Mouse (Mus musculus) limb, embryonic 10.5 days (tissue): ENCODE measurements at regions not wholly inside any gene's neighbourhood (a gene's known extent, or its start where the extent isn't known, plus 50 kb on each side); places are given as distances from the start of the nearest gene placed in this dataset.

Experiments used
- DNase-seq: peaks from one replicate; pipeline ENCODE4 v3.0.0-alpha.2; 2017; ENCODE audit warnings: low spot score
- H3K27ac ChIP-seq: fragments of 300-500 bp; sonication (generic); 2 replicates; pipeline ENCODE4 v1.5.1; 2016; ENCODE audit warnings: mild to moderate bottlenecking
- H3K27me3 ChIP-seq: fragments of 300-500 bp; sonication (generic); 2 replicates; pipeline ENCODE4 v1.6.1; 2016; ENCODE audit warnings: low read depth, mild to moderate bottlenecking; ENCODE audit not compliant: poor library complexity, severe bottlenecking
- H3K36me3 ChIP-seq: fragments of 300-500 bp; sonication (generic); 2 replicates; pipeline ENCODE4 v1.6.1; 2016; ENCODE audit warnings: mild to moderate bottlenecking, moderate library complexity
- H3K4me1 ChIP-seq: fragments of 300-500 bp; sonication (generic); 2 replicates; pipeline ENCODE4 v1.6.1; 2016
- H3K4me3 ChIP-seq: fragments of 300-500 bp; sonication (generic); 2 replicates; pipeline ENCODE4 v1.5.1; 2016; ENCODE audit warnings: mild to moderate bottlenecking, moderate library complexity
- H3K9me3 ChIP-seq: fragments of 300-500 bp; sonication (generic); replicated peaks from 2 replicates; pipeline ENCODE4 v1.6.1; 2016; ENCODE audit warnings: mild to moderate bottlenecking
- WGBS: fragments of 180-500 bp; shearing (Covaris S2); methylation state at CpG from one replicate; pipeline ENCODE4 v1.1.7; 2016; 5-methylcytosine and 5-hydroxymethylcytosine counted together

GRCm38 (mm10) chr5:106139109-106139508, 262.7 kb downstream of the Zfp326 start:
- Histone ChIP-seq H3K4me3 (no peak overlapping the region), H3K36me3 (no peaks in the 10 kb centered on the region), H3K27ac (no peak overlapping the region), H3K4me1 (no peaks in the 10 kb centered on the region; the same call in 1 of the 2 replicates), H3K27me3 (no peaks in the 10 kb centered on the region), H3K9me3 (no peaks in the 10 kb centered on the region)
- DNase-seq, result no peak

- H3K9me3 ChIP-seq, result no peaks in the 10 kb centered on the region
- peaks cover 19% of the 10 kb centered on the region for H3K4me1 ChIP-seq
- H3K27ac ChIP-seq, result no peak overlapping the region
- 56% methylated on average over 3 of the region's 3 CpGs for WGBS
- H3K36me3 ChIP-seq, result no peaks in the 10 kb centered on the region
- DNase-seq, result no peak
- peaks cover 6% of the 10 kb centered on the region for H3K27me3 ChIP-seq
- no peak overlapping the region for H3K4me3 ChIP-seq
Measured at GRCm38 (mm10) chr5:106122928-106123327, 246.6 kb downstream of the Zfp326 start.

- Histone ChIP-seq H3K36me3 (no peaks in the 10 kb centered on the region), H3K27me3 (peaks cover 6% of the 10 kb centered on the region), H3K4me1 (peaks cover 31% of the 10 kb centered on the region), H3K27ac (no peak overlapping the region), H3K9me3 (no peaks in the 10 kb centered on the region), H3K4me3 (no peak overlapping the region)
- no peak for DNase-seq
- WGBS, result 39% methylated on average over 1 of the region's 1 CpGs
Measured at GRCm38 (mm10) chr5:106119584-106119983, 243.2 kb downstream of the Zfp326 start.

GRCm38 (mm10) chr5:106113186-106113585, 236.8 kb downstream of the Zfp326 start:
- H3K9me3 ChIP-seq, result no peaks in the 10 kb centered on the region
- no peak for DNase-seq

GRCm38 (mm10) chr5:106108474-106108971, 232.2 kb downstream of the Zfp326 start:
- H3K9me3 ChIP-seq, result no peaks in the 10 kb centered on the region
- WGBS, result 86% methylated on average over 8 of the region's 8 CpGs
- H3K4me3 ChIP-seq, result no peak overlapping the region
- H3K27me3 ChIP-seq, result no peaks in the 10 kb centered on the region
- no peak overlapping the region for H3K27ac ChIP-seq
- no peak for DNase-seq
- H3K36me3 ChIP-seq, result no peaks in the 10 kb centered on the region
- H3K4me1 ChIP-seq, result no peaks in the 10 kb centered on the region

More at GRCm38 (mm10) chr5:106113186-106113585, 236.8 kb downstream of the Zfp326 start:
- Histone ChIP-seq H3K27me3 (no peaks in the 10 kb centered on the region), H3K4me3 (no peak overlapping the region), H3K36me3 (no peaks in the 10 kb centered on the region), H3K27ac (no peak overlapping the region), H3K4me1 (peaks cover 14% of the 10 kb centered on the region)
- 83% methylated on average over 3 of the region's 3 CpGs for WGBS

- no peaks in the 10 kb centered on the region for H3K27me3 ChIP-seq
- peaks cover 9% of the 10 kb centered on the region for H3K4me1 ChIP-seq
- no peak for DNase-seq
- H3K9me3 ChIP-seq, result no peaks in the 10 kb centered on the region
- WGBS, result 88% methylated on average over 4 of the region's 4 CpGs
- H3K4me3 ChIP-seq, result no peak overlapping the region
- H3K36me3 ChIP-seq, result no peaks in the 10 kb centered on the region
- no peak overlapping the region for H3K27ac ChIP-seq
Measured at GRCm38 (mm10) chr5:106102255-106102654, 225.9 kb downstream of the Zfp326 start.

- Histone ChIP-seq H3K36me3 (no peaks in the 10 kb centered on the region), H3K27ac (no peak overlapping the region), H3K27me3 (no peaks in the 10 kb centered on the region), H3K4me3 (no peak overlapping the region), H3K9me3 (no peaks in the 10 kb centered on the region), H3K4me1 (peaks cover 9% of the 10 kb centered on the region)
- no peak for DNase-seq
- 88% methylated on average over 8 of the region's 8 CpGs for WGBS
Measured at GRCm38 (mm10) chr5:106098887-106099286, 222.5 kb downstream of the Zfp326 start.

- DNase-seq, result no peak
- no peaks in the 10 kb centered on the region for H3K4me1 ChIP-seq
- H3K36me3 ChIP-seq, result no peaks in the 10 kb centered on the region
- H3K4me3 ChIP-seq, result no peak overlapping the region
- WGBS, result 80% methylated on average over 7 of the region's 7 CpGs
- H3K27ac ChIP-seq, result no peak overlapping the region
- H3K27me3 ChIP-seq, result no peaks in the 10 kb centered on the region
- H3K9me3 ChIP-seq, result no peaks in the 10 kb centered on the region
Measured at GRCm38 (mm10) chr5:106089332-106089731, 213.0 kb downstream of the Zfp326 start.

GRCm38 (mm10) chr5:106088478-106089185, 212.3 kb downstream of the Zfp326 start:
- H3K4me1 ChIP-seq, result no peaks in the 10 kb centered on the region
- H3K27me3 ChIP-seq, result no peaks in the 10 kb centered on the region
- no peak overlapping the region for H3K27ac ChIP-seq
- no peak overlapping the region for H3K4me3 ChIP-seq
- no peaks in the 10 kb centered on the region for H3K9me3 ChIP-seq
- H3K36me3 ChIP-seq, result no peaks in the 10 kb centered on the region
- no peak for DNase-seq
- WGBS, result 95% methylated on average over 5 of the region's 5 CpGs

GRCm38 (mm10) chr5:106083786-106084185, 207.4 kb downstream of the Zfp326 start:
- Histone ChIP-seq H3K4me3 (no peak overlapping the region), H3K4me1 (no peaks in the 10 kb centered on the region), H3K36me3 (no peaks in the 10 kb centered on the region), H3K9me3 (no peaks in the 10 kb centered on the region), H3K27ac (no peak overlapping the region), H3K27me3 (no peaks in the 10 kb centered on the region)
- WGBS, result 78% methylated on average over 4 of the region's 4 CpGs
- DNase-seq, result no peak

GRCm38 (mm10) chr5:106082891-106083290, 206.5 kb downstream of the Zfp326 start:
- H3K4me3 ChIP-seq, result no peak overlapping the region
- H3K27ac ChIP-seq, result no peak overlapping the region
- 65% methylated on average over 7 of the region's 7 CpGs for WGBS
- no peaks in the 10 kb centered on the region for H3K9me3 ChIP-seq
- no peak for DNase-seq
- no peaks in the 10 kb centered on the region for H3K4me1 ChIP-seq
- H3K27me3 ChIP-seq, result no peaks in the 10 kb centered on the region
- no peaks in the 10 kb centered on the region for H3K36me3 ChIP-seq

GRCm38 (mm10) chr5:106067124-106067551, 190.8 kb downstream of the Zfp326 start:
- DNase-seq, result no peak
- Histone ChIP-seq H3K9me3 (no peaks in the 10 kb centered on the region; the same call in 1 of the 2 replicates), H3K4me3 (no peak overlapping the region), H3K36me3 (no peaks in the 10 kb centered on the region), H3K27ac (no peak overlapping the region), H3K27me3 (no peaks in the 10 kb centered on the region), H3K4me1 (no peaks in the 10 kb centered on the region)
- 85% methylated on average over 9 of the region's 9 CpGs for WGBS

GRCm38 (mm10) chr5:106066706-106067105, 190.3 kb downstream of the Zfp326 start:
- no peaks in the 10 kb centered on the region for H3K36me3 ChIP-seq
- H3K27me3 ChIP-seq, result no peaks in the 10 kb centered on the region
- no peak for DNase-seq
- peaks cover 4% of the 10 kb centered on the region; the same call in 1 of the 2 replicates for H3K4me1 ChIP-seq
- no peak overlapping the region for H3K27ac ChIP-seq
- no peaks in the 10 kb centered on the region; the same call in 1 of the 2 replicates for H3K9me3 ChIP-seq
- H3K4me3 ChIP-seq, result no peak overlapping the region
